Mouse (Mus musculus) ES-E14 (cell line): Measurements from ENCODE around the gene Rfxap.

ENCODE experiments used
- HCFC1 ChIP-seq: IDR thresholded peaks from 2 replicates; pipeline ENCODE4 v1.6.1; 2012; ENCODE audit warnings: low read length, inconsistent platforms, borderline replicate concordance; ENCODE audit not compliant: insufficient read depth
- MAFK ChIP-seq: IDR thresholded peaks from 2 replicates; pipeline ENCODE4 v1.6.1; 2014; ENCODE audit warnings: mild to moderate bottlenecking, low read depth, low read length, inconsistent platforms; ENCODE audit not compliant: insufficient read depth

DNA sequence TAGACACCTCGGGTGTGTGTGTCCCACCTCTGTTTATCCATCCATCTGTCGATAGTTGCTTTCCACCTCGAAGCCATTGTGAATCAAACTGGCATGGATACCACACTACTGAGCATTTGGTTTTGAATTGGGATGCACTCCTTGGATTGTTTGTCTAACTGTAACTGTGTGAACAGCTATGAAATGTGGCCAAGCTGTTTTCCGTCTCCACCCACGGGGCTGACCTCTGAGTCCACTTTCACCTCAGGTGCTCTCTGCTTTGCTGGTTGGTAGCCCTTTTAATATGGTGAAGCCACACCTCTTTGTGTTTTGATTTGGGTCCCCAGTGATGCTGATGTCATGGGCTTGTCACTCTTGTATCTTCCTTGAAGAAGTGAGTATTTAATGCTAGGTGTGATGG lies 40.8 kb downstream of the Rfxap start:
- TF ChIP-seq HCFC1 (no peak), MAFK (no peak)
